Mouse (Mus musculus): ENCODE results near the gene Fads6.

Fads6 gene

DNA sequence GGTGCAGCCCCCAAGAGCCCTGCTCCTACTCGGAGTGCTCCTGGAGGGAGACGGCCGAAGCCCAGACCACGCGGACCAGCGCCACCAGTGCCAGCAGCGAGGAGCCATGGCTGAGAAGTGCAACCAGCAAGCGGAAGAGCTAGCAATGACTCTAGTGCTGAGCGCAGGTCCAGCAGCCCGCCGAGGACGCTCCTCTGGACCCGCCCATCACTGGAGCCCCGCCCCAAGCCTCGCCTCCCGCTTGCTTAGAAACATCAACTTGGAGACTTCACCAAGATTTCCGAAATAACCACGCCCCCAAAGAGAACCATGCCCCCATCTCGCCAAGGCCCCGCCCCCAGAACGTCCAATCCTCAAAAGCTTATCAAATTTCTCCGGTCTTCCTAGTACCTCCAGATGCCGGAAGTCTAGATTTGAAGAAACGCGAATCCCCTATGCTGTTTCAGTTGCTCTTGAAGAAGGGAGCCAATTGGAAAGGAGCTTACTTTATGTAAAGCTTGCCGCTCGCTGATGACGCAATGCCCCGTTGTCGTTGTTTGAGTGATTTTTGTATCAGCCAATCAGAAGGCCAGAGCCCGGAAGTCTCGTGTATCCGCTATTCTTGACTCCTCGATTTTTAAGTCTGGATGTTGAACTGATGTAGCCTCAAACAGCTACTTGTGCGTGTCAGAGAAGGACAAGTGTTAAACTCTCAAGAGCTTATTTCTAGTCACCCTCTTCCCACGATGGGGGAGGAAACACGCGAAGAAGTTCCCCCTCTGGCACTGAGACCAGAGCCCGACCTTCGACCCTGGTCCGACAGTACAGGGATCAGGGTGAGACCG, 20.5 kb downstream of the Fads6 start, which contains the start of gene Fdxr:
Fdxr (minus strand) TSS at position 271 of the 824 bp plus-strand sequence.
- in situ Hi-C loops (cut with MboI, MseI): loop anchor here (5.0 kb wide), 1 partner anchor 115 kb away; the partner anchor contains the start of gene Slc9a3r1

DNA sequence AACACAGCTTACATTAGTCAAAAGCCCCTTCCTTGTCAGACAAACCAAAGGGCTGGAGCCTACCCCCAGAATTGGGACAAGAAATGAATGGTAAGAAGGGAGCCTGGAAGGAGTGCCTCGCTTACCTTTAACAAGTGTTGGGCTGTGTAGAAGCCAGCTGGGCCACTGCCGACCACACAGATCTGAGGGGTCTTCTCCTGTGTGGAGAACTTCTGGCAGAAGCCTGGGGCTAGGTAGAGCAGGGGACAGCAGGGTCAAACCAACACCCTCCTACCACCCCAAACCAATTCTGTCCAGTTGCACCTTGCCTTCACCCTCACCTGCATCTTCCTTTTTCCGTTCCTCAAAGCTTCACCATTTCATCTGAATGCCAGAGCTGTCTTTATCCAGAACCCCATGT, 21.5 kb downstream of the Fads6 start:
- in situ Hi-C loops (cut with MboI, MseI): loop anchor here (5.0 kb wide), 1 partner anchor 114 kb away; the partner anchor contains the start of gene Slc9a3r1

DNA sequence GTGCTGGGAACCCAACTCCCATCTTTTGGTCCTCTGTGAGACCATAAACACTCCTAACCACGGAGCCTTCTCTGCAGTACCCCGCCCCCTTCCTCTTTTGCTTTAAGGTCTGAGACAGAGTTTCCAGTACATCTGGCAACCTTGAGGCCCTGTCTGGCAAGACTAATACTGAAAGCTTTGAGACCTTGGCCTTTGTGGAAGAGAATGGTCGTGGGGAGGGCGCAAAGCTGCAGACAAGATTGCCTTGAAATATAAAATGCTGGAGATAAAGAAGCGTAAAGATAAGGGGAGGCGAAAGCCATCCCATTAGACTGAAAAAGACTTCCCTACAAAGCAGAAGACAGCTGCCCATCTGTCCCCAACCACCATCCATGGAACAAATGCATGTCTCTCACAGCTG, 22.0 kb downstream of the Fads6 start:
- in situ Hi-C loops (cut with MboI, MseI): loop anchor here (5.0 kb wide), 1 partner anchor 113 kb away; the partner anchor contains the start of gene Slc9a3r1

DNA sequence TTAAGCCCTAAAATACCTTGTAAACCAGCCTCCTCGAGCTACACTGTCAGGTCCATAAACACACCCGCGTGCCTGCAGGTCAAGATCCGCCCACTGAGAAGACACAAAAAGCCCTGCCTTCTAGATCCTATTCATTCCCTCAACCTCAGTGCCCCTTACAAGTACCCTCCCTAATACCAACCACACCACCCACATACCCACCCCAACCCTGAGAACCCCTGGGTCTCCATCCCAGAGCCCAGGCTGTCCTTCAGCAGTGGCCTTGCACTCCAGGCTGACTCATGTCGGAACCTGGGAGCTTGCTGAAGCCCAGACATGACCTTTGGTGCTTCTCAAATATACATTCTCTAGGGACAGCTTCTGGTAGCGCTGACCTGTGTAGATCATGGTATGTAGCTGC, 22.7 kb downstream of the Fads6 start:
- in situ Hi-C loops (cut with MboI, MseI): loop anchor here (5.0 kb wide), 1 partner anchor 112 kb away; the partner anchor contains the start of gene Slc9a3r1

DNA sequence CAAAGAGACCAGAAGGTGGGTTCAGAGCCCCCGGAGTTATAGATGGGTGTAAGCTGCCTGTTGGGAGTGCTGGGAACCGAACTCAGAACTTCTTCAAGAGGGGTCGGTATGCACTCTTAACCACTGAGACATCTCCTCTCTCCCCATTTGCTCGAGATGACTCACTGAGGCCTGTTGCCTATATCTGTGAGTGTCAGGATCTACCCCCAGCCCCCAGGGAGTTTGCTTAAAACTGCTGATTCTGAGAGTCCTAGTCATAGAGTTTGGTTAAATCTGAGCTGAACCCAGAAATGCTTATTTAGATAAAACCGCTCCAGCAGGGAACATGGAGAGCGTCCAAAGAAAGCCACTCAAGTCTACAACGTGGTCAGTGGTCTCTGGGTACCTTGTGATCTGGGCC, 23.3 kb downstream of the Fads6 start:
- in situ Hi-C loops (cut with MboI, MseI): no loop called here

DNA sequence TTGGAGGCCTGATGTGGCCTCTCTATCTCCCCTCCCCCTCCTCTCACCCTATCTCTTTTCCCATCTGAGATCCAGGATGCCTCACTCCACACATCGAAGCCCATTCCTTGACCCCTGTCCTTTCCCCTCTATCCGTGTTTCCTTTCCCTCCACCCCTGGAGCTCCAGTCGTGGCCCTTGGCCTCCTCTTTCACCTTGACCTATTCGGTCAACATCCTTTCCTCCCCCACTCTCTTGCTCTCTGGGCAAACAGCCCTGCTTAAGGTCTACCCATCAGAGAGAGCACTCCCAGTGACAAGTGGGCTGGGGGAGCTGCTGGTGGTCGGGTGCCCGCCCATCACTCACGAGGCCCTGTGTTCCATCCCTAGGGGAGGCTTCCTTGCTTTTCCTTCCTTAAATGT, 23.7 kb downstream of the Fads6 start:
- in situ Hi-C loops (cut with MboI, MseI): no loop called here

DNA sequence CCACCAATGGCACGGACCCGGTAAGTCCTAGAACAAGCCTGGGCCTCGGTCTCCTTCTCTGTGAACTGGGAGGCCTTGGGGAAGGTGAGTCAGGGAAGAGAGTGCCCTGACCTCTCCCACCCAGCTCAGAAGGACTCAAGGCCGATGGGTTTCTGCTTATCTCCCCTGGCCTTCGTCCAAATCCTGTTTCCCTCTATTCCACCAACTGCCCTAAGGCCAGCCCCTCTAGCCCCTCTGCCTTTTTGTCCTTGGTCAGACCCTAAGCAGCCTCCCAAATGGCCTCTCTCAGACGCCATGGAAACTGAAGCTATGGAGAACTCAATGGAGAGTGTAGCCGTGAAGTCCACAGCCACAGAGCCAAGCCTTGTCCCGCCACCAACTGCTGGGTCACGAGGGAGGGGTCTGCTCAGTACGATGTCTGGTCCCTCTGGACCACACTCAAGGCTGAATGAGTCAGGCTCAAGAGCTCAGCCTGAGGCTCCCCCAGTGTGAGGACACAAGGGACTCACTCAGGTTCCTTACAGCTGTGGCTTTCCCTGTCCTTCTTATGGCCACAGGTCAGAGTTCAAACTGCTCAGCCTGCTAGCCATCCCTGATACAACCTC, 24.5 kb downstream of the Fads6 start:
- in situ Hi-C loops (cut with MboI, MseI): no loop called here

DNA sequence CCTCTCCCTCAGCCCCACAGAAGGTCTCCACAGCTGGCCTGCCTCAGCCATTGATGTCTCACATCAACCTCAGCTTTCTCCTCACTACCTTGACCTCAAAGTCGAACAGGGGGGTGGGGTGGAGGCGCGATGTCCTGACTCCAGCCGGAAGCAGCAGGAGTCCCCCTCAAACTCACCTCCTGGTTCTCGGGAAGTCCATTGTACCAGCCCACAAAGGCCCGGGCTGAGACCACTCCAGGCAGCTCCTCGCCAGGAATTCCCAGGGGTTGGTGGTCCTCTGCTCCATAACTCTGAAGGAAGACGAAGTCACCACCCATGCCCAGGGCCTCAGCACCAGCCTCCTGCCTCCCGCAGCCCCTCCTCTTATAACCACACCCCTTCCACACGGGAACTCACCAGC, 26.0 kb downstream of the Fads6 start:
- in situ Hi-C loops (cut with MboI, MseI): no loop called here

DNA sequence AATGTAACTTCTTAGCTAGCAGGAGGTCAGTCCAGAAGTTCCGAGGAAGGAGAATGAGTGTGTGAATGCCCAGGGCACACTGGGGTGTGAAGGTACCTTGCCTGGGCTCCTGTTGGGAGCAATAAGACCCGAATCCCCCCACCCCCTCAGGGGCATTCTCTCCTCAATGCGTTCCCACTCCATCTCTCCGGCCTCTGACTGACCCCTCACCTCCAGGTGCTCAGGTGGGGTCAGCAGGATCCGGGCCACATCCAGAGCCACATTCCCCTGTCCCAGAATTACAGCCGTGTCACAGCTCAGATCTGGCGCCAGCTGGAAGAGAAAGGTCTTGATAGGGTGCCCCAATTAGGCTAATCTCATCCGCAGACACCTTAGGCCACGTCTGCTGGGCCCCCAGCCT, 26.4 kb downstream of the Fads6 start:
- in situ Hi-C loops (cut with MboI, MseI): no loop called here

DNA sequence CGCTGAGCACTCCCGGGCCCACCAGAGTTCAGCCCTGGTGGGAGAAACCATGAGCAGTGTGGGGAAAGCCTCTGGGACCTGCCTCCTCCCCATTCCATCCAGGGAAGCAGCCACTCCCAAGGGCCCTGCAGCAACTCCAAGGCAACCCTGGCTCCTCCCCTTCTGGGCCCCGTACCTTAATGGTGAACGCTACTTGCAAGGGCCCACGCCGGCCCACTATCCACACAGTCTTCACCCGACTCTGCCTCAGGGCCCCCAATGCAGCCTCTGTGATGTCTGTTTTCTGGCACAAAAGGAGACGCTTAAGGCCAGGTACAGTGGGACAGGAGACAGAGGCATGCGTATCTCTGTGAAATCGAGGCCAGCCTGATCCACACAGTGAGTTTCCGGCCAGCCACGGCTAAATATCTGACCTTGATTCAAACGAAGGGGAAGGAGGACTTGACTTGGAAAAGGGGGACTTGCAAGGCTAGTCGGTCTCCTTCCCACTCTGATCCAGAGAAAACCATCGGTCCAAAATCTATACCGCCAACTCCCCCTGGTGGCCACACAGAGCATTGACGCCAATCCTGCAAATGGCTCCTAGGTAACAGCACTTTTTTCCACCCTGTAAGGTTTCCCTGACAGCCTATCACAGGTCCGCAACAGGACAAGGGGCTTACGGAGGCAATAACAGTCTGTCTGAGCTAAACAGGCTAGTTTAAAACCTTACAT, 27.2 kb downstream of the Fads6 start:
- in situ Hi-C loops (cut with MboI, MseI): no loop called here

DNA sequence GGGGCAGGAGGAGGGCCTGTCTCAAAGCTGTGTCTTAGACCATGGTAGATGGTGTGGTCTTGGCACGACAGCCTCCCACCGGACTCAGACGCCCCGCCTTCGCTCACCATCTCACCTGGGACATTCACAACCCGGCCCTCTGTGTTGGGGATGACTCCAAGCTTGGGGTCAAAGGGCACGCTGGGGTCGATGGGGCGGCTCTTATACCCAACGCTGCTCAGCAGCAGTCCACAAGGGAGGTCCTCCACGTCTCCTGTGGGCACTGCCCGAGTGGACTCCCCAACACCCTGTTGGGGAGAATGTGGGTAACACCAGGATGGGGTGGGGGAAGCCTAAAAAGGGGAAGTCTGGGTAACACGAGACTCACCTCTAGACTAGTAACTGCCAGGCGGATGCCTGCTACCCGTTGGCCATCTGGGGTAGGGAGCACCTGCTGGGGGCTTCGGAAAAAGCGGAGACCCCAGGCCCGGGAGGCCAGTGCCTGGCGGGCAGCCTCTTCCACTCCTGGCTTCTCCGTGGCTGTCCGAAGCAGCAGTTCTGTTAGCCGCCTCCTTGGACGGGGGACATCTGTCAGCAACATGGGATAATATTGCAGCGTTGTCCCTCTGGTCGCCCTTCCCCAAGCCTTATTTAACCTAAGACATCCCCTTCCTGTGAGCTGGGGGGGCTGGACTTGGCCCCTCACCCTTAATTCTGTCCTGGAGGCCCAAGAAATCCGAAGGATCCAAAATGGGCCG, 28.0 kb downstream of the Fads6 start:
- in situ Hi-C loops (cut with MboI, MseI): no loop called here

DNA sequence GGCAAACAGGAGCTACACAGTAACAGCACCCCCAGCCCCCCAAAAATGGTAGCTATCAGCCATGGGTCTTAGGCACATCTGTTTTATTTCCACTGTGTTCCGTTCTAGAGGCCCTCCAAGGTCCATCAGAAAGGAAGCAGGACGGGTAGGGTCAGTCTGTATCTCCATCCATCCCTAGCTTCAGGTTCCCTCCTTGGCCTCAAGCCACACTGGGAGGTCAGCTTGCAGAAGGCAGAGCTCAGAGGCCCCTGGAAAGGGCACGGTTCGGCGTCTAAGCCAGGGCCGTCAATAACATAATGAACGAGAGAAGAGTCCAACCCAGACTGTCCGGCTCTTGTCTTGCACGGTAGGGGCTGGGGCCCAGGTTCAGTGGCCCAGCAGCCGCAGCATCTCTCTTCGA, 29.5 kb downstream of the Fads6 start:
- in situ Hi-C loops (cut with MboI, MseI): no loop called here

DNA sequence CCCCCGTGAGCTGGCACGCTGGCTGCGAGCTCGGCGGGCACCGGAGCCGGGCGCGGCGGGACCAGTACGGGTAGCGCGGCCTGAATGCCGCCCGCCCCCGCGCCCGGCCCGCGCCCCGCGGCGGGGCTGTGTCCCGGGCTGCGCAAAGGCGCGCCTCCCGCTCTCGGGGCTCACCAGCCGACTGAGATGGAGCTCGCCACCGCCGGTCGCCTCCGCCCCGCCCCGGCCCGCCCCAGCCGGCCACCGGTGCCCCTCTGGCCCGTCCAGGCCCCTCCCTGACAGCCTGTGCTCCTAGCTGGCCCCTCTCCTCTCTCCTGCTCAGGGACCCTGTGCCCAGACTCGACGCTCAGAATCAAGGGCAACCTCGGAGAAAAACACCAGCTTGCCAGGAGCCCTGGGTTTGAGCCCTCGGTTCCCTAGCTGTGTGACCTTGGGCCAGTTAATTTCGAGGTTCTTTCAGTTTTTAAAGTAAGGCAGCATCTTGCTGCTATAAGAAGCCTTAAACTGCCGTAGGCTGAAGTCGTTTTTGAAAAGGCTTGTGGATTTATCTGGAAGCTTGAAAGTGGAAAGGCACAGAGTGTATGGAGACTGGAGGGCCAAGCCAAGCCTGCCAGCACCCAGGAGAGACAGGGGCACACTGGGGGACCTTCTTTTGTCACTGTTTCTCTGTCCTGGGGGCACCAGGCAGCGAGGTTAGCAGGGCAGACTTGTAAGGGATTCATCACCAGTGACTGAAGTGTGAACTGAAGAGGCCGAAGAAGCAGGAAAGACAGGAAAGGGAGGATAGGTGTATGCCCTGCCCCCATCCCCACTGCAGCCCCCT, 30.2 kb downstream of the Fads6 start, which contains the start of gene Grin2c:
Grin2c (minus strand) TSS at position 183 of the 823 bp plus-strand sequence.
- in situ Hi-C loops (cut with MboI, MseI): no loop called here

DNA sequence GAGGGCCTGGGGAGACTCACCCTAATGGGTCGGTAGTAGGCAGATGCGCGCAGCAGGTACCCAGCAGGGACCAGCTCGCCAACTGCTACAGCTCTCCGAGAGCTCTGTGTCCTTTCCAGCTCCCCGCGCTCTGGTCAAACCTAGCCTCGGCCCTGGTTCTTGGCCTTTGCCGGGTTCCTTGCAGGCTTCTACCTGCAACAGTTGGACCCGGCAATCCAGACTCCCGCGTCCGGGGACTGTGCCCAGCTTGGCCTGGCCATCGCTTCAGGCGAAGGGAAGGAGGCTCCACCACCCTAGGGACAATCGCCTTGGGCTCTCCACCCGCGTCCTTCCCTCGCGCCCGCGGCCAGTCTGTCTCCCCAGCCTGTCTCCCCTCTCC, 31.1 kb downstream of the Fads6 start:
- in situ Hi-C loops (cut with MboI, MseI): no loop called here

DNA sequence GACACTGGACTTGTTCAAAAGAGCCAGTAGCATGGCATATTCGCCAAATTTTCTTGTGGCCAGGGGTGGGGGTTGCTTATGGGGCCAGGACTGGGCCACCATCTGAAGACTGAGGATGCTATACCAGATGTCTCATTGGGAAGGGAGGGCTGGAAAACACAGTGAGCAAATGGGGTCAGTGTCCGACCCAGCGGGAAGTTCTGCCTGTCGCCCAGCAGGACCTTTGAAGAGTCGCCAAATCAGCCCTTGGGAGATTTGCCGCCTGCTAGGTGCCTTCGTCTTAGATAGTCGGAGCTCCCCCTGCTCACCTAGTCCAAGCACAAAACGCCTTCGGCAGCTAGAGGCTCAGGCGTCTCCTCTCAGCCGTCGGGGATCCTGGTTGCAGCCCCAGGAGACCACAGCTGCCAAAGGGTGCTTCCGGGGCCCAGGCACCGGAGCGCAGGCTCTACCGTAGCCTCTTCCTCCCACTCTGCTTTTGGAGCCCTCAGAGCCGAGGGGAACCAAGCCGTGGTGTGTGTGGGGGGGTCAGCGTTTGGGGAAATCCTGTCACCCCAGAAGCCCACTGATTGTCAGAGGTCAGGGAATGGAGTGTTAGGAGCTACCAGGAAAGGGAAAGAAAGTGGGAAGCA, 31.6 kb downstream of the Fads6 start:
- in situ Hi-C loops (cut with MboI, MseI): no loop called here

DNA sequence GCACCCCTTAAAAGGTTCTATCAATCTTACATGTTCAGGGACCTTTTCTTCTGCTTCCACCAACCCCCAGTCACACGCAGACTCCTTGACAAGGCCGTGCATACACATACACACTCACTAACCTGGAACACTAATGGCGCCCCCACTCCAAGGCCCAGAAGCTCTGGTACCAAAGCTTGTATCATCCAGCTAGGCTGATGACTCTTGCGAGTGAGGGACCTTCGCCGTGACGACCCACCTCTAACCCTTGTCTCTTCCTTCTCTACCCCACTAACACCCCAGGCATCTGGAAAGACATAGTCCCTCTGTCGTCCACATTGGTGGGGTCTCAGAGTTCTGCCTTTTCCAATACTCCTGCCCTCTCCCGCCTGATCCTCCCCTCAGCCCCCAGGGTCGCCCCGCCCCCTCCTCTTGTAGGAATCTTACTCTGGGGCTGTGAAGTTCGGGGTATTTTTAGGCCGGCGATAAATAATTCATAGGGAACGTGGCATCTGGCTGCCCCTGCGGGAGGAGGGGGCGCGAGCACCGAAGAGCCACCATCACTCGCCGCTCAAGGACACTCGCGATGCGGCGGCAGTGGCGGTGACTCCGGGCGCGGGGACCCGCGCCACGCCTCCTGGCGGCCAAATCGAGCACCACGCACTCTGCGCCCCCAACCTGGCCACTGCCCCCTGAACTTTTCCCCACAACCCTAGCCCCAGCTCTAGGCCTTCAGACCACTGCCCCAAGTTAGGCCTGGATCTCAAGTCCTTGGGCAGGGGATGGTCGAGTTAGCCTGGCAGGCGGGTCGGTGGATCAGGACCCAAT, 32.4 kb downstream of the Fads6 start:
- in situ Hi-C loops (cut with MboI, MseI): loop anchor here (5.0 kb wide), 1 partner anchor 58 kb away; no protein-coding TSS in a partner anchor

DNA sequence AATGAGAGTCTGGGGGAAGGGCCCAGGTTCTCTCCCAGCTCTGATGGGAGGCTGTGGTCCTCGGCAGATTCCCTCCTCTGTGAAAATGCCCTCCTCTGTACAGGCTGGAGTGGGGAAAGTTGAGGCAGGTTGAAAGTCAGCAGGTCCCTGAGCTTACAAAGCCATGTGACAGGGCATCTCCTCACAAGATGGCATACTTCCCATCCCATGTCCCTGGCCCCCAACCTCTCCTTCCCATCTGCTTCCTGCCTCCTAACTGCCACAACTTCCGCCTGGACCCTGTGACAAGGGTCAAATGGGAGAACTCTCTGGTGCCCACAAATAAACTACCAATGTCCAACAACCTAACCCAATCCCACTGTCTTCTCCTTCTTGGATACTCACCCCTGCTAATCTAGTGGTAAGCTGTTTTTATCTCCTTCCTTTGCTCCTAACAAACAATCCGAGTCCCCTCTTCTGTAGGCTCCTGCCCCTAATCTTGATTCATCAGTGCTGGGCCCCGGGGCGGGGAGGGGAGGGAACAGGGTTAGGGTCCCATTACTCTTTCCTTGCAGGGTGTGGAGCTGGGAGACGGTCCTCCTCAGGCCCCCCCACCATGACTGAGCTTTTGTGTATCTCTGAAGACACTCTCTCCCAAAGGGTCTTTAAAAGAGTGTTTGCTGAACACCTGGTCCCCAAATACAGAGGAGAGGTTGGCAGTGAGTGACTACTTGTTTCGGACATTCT, 33.2 kb downstream of the Fads6 start:
- in situ Hi-C loops (cut with MboI, MseI): loop anchor here (5.0 kb wide), 1 partner anchor 57 kb away; no protein-coding TSS in a partner anchor

DNA sequence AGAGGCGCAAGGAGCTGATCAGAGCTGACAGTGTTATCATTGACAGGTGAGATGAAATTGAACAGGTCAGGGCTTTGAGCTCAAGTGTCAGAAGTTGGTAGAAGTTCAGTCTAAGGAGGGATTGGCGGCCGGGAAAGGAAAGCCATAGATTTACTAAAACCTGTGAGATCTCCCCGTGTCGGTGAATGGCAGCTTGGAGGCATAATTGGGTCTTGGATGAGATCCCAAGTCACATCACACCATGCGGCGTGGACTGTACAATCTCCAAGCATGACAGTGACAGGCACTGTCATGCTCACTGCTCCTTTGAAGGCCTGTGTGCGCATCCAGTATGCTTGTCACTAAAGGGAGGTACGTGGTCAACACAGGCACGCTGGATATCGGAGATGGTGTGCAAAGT, 34.5 kb downstream of the Fads6 start:
- in situ Hi-C loops (cut with MboI, MseI): loop anchor here (5.0 kb wide), 1 partner anchor 56 kb away; no protein-coding TSS in a partner anchor
